Mouse (Mus musculus): ENCODE data around the gene Dennd2a. TPM values are rescaled to one million over a fixed set of nuclear protein-coding genes. Genes with fewer than 3 reads are reported as not detected.

Gene Dennd2a
- total RNA-seq, 2 experiments from 2014 or later: 33.5 TPM

- no peak for DNase-seq (ENCODE audit: low spot score in 2 of 2)
Measured at GRCm38 (mm10) chr6:39523161-39523560, 34.5 kb downstream of the Dennd2a start.

- no peak for DNase-seq (ENCODE audit: low spot score in 2 of 2)
Measured at GRCm38 (mm10) chr6:39522425-39522824, 35.2 kb downstream of the Dennd2a start.

GRCm38 (mm10) chr6:39515739-39516131, 41.9 kb downstream of the Dennd2a start:
- no peak for DNase-seq (ENCODE audit: low spot score in 2 of 2)

DNA sequence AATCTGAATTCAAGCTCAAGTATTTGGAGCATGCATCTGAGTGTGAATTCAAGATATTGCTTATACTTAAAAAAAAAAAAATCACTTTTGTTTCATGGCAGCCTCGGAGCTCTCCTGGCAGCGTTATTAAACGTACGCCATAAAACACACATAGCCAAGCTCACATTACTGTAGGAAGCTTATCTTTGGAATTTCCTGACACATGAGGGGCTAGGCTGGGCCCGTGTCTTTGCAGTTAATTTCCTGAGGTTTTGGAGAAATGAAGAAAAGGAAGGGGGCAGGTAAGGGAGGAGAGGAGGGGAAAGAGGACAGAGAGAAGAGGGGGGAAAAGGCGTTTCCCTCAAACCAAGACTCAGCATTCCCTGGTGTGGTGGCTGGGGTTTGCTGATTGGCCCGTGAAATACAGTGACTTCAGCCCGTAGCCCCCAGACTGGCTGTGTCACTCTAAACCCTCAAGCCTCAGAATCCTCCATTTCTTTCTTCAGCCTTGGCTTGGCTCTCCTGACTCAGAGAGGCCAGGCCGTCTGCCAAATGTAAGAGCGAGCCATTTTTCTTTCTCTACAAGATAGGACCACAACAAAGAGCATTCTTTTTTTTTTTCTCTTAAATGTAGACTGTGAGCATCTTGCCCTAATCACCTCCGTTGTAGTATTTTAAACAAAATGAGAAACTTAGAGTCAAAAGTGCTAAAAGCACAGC, 42.5 kb downstream of the Dennd2a start:
- no peak for DNase-seq (ENCODE audit: low spot score in 2 of 2)

- DNase-seq (ENCODE audit: low spot score in 2 of 2): no peak
Measured at GRCm38 (mm10) chr6:39503476-39503875, 54.2 kb downstream of the Dennd2a start.

DNA sequence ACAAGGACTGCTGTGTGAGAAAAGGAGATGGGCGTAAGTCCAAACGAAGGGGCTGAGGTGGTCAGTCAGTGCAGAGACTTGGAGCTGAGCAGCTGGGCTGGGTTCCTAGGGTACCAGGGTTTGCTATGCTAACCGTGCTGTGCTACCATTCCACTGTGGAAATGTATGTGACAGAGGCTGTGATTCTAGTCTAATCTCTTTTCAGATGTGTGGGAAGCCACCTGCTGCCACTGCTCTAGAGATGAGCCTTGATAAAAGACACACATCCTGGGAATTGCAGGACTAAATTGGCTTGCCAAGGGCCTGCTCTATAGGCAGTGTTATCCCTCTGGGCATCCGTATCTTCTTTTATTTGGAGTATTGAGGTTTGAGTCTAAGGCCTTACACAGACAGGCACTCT, 60.5 kb downstream of the Dennd2a start:
- no peak for DNase-seq (ENCODE audit: low spot score in 2 of 2)

- no peak for DNase-seq (ENCODE audit: low spot score in 2 of 2)
Measured at GRCm38 (mm10) chr6:39493129-39493714, 64.4 kb downstream of the Dennd2a start.

DNA sequence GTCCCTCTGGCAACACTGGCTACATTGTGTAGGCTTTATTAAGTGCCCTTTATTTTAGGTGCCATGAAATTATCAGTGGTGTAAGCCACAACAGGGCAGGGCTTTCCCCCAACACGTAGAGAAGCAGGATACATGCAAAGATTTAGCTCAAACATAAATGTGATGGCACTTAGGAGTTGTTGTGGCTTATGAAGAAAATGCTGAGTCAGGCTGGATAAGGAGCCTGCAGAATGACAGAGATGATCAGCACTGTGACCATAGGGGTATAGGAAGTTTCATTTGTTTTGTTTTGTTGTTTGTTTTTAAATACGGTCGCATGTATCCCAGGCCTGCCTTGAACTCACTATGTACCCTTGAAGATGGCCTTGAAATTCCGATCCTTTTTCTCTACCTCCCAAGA, 65.5 kb downstream of the Dennd2a start:
- DNase-seq (ENCODE audit: low spot score in 2 of 2): no peak

DNA sequence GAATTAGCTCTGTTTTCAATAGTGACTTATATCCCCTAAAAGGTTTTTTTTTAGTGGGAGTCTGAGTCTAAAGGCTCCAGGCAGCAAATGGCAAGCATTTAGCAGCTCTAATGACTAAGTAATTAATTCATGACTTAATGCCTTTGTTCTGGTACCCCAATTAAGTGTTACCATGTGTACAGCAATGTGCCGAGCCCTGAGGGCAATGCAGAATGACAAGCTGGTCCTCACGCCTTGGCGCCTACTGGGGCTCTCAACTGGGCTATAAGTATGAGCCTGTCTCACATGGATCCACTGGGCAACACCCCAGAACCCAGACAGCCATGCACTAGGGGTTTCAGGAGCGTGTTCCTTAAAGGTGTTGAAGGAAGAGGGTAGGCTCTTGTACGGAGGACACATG, 66.5 kb downstream of the Dennd2a start:
- no peak for DNase-seq (ENCODE audit: low spot score in 2 of 2)

DNA sequence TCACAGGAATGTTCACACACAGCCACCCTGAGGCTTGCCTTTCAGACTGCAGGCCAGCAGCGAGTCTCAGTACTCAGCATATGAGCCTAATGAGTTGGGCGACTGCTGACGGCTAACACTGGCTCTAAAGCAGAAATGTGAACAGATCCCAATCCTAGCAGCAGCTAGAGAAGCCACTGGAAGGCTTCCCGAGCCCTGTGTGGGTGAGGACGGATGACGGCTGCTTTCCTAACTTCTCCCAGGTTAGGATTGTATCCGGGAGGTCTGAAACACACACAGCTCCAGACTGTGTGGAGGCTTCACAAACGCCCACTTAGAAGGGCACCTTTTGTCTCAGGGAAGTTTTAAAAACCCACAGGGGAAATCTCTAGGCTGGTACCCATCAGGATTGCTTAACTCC, 69.4 kb downstream of the Dennd2a start:
- DNase-seq (ENCODE audit: low spot score in 2 of 2): no peak

GRCm38 (mm10) chr6:39483656-39484055, 74.0 kb downstream of the Dennd2a start:
- no peak for DNase-seq (ENCODE audit: low spot score in 2 of 2)

DNA sequence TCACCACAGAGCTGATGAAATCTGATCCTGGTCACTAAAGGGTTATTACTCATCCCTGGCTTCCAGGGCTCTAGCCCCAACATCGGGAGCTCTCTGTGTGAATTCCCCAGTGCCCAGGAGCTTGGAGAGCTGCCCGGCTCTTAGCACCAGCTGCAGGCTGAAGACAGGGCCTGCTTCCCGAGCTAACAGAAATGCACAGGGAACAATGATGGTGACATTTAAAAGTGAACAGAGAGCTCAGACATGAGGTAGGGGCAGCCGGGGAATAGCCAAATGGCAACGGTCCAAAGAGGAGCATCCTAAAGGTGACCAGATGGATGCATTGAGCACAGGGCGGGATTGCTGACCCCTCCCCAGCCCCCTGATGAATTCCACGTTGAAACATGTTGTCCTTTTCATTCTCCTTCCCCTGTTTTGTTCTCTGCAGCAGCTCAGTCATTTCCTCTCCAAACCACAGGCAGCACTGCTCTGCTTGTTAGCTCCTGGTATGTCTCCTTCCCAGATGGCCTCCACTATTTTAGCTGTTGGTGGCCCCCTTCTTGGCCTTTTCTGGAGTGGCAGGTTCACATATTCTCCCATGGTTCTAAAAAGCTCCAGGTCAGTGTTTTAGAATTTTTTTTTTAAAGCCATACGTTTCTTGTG, 79.0 kb downstream of the Dennd2a start:
- no peak for DNase-seq (ENCODE audit: low spot score in 2 of 2)

DNA sequence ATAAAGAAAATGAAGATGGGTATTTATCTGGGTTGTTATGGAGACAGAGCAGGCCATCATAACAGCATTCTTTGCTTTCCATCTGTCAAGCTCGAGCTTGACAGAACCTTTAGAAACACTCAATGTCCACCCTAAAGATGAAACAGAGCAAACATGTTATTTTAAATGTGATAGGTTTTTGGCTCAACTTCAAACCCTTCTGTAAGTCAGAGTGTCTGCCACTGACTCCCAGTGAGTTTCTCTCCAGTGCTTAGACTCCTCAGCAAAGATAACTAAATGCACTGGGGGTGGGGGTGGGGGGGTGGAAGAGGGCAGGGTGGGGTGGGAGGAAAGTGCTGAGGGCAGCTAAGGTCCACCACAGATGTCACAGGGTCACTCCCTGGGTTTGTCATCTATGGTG, 81.0 kb downstream of the Dennd2a start:
- no peak for DNase-seq (ENCODE audit: low spot score in 2 of 2)

DNA sequence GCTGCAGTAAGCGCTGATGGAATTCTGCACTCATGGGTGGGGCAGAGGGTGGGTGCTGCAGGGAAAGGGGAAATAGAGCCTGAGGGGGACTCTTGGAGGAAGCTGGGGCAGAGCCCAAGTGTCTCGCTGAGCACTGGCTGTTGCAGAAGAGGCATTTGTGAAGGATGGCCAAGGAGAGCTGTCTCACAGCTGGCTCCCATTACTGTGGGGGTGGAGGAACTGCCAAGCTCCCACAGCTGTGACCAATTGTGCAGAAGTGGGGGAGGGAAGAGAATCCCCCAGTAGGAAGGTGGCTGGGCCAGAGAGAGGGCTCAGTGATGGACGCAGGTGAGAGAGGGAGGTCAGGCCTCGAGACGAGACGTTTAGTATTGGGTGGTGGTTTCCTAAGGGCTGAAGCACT, 83.2 kb downstream of the Dennd2a start:
- no peak for DNase-seq (ENCODE audit: low spot score in 2 of 2)

DNA sequence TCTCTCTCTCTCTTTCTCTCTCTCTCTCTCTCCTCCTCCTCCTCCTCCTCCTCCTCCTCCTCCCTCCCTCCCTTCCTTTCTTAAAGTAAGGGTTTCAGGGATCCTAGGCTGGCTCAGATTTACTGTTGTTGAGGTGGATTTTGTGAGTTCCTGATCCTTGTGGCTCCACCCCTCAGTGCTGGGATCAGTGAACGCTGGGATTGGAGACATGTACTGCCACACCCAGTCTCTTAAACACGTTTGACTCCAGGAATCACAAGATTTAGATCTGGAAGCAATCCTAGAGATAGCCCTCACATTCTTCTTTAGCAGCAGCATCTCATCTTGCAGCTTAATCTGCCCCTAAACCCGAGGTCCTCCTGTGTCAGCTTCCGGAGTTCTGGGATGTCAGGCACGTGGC, 84.8 kb downstream of the Dennd2a start:
- no peak for DNase-seq (ENCODE audit: low spot score in 2 of 2)

DNA sequence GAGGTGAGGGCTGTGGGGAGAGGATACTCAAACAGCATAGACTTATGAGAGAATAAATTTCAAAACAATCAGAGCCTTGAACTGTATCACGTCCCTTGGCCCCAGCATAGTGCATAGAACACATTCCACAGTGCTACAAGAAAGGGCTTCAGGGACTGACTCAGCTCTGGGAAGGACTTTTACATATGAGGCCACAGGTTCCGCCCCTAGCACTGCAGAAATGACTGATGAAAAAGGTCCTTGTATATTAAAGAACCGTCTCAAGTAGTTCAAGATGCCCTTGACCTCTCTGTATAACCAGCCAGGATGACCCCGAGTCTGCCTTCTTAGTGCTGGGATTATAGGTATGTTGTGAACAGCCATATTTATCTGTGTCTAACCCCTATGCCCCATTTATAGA, 85.4 kb downstream of the Dennd2a start:
- no peak for DNase-seq (ENCODE audit: low spot score in 2 of 2)

- no peak for DNase-seq (ENCODE audit: low spot score in 2 of 2)
Measured at GRCm38 (mm10) chr6:39470076-39470475, 87.6 kb downstream of the Dennd2a start.

- DNase-seq (ENCODE audit: low spot score in 2 of 2): no peak
Measured at GRCm38 (mm10) chr6:39469427-39469826, 88.2 kb downstream of the Dennd2a start.

- peak; percentile 39 to 67 for DNase-seq (ENCODE audit: low spot score in 2 of 2)
Measured at GRCm38 (mm10) chr6:39462621-39463538, 94.8 kb downstream of the Dennd2a start.

DNA sequence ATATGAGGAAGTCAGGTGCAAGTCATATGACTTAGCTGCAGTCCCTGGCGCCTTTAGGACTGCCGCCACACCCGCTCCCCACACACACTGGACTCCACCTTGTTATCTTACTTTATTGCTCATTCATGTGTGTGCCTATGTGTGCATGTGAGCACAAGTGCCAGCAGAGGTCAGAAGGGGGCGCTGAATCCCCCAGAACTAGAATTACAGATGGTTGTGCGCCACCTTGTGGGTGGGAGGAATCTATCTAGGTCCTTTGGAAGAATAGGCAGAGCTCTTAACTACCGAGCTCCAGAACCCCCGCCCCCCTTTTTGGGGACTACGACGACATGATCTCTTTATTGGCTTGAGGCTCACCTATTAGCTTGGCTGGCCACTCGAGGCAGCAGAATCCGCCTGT, 97.6 kb downstream of the Dennd2a start:
- no peak for DNase-seq (ENCODE audit: low spot score in 2 of 2)

DNA sequence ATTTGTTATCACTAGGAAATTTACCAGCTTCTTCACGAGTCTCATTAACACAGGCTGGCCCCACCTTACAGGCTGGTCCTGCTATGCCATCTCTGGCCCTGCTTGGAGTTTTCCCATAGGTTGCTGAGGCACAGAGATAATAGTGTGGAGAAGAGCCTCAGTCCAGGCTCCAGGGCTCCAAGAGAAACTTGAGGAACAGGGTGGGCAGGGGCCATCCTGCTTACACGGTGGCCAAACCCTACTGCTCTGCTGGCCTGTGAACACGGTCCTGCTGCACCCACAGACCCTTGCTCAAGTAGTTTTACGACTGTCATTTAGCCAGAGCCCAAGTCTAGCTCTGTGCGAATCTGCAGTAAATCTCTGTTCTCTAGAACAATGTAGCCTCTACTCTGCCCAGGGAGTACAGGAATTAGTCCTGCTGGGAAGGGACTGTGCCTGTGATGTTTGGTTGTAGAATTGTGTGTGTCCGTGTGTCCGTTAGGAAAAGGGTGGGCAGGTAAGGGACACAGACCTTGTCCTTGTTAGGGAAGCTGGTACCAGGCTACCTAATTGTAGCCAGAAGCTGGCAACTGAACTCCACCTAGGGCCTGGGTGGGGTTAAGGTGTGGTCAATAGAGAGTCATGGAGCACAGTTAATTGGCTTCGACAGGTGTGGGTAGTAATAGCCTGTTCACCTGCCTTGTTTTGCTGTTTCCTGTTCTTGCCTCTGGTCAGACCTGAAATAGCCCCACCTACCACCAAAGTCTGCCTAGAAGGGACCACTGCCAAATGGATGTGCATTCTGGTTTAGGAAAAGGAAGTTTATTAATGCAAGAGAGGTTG, 102.1 kb downstream of the Dennd2a start:
- no peak for DNase-seq (ENCODE audit: low spot score in 2 of 2)
